Mouse (Mus musculus) myocyte (in vitro differentiated cells): ENCODE results near the gene Ppp1ca. TPM values are rescaled to one million over a fixed set of nuclear protein-coding genes. Genes with fewer than 3 reads are reported as not detected.
A peak's percentile ranks its signal among the peaks of the same experiment; 100 is the strongest.

Experiments
- H3K27me3 ChIP-seq: one replicate; pipeline ENCODE4 v1.6.1; 2011; ENCODE audit not compliant: control insufficient read depth, insufficient read depth, insufficient read length
- H3K36me3 ChIP-seq: one replicate; pipeline ENCODE4 v1.6.1; 2011; ENCODE audit not compliant: control insufficient read depth, insufficient read depth
- H3K4me2 ChIP-seq: one replicate; pipeline ENCODE4 v1.6.1; 2011; ENCODE audit warnings: low read depth, control low read depth
- H3K4me3 ChIP-seq: one replicate; pipeline ENCODE4 v1.5.1; 2011; ENCODE audit warnings: mild to moderate bottlenecking, control low read depth, moderate library complexity
- H3K79me2 ChIP-seq: one replicate; pipeline ENCODE4 v1.6.1; 2011; ENCODE audit not compliant: control insufficient read depth, insufficient read depth
- H3ac ChIP-seq: one replicate; pipeline ENCODE4 v1.6.1; 2011; ENCODE audit not compliant: control insufficient read depth, insufficient read length
- CEBPB ChIP-seq: IDR thresholded peaks from 2 replicates; pipeline ENCODE4 v1.6.1; 2011; ENCODE audit warnings: mild to moderate bottlenecking, moderate library complexity; ENCODE audit not compliant: poor library complexity, insufficient read depth, severe bottlenecking
- E2F4 ChIP-seq: IDR thresholded peaks from one replicate; pipeline ENCODE4 v1.6.1; 2011; ENCODE audit warnings: mild to moderate bottlenecking, control low read depth, moderate library complexity; ENCODE audit not compliant: insufficient read depth
- MAX ChIP-seq: IDR thresholded peaks from one replicate; pipeline ENCODE4 v1.6.1; 2011; ENCODE audit warnings: low read depth, mild to moderate bottlenecking, control low read depth
- MYOD1 ChIP-seq, 3 experiments: IDR thresholded peaks; one replicate each; pipeline ENCODE4 v1.6.1; 2011; ENCODE audit warnings: control low read depth in 2 of 3, low read depth in 2 of 3, mild to moderate bottlenecking in 2 of 3, moderate library complexity in 1 of 3; ENCODE audit not compliant: insufficient read length in 2 of 3, control insufficient read depth in 1 of 3
- MYOG ChIP-seq, 3 experiments: IDR thresholded peaks; one replicate each; pipeline ENCODE4 v1.6.1; 2011; ENCODE audit warnings: control low read depth in 2 of 3, low read depth in 2 of 3, mild to moderate bottlenecking in 2 of 3; ENCODE audit not compliant: insufficient read length in 2 of 3, control insufficient read depth in 1 of 3, insufficient read depth in 1 of 3
- POLR2A ChIP-seq: IDR thresholded peaks from one replicate; pipeline ENCODE4 v1.6.1; 2011; ENCODE audit warnings: low read depth, mild to moderate bottlenecking, control low read depth, moderate library complexity; ENCODE audit not compliant: insufficient read length
- POLR2AphosphoS2 ChIP-seq: IDR thresholded peaks from one replicate; pipeline ENCODE4 v1.6.1; 2011; ENCODE audit warnings: low read depth, control low read depth; ENCODE audit not compliant: insufficient read length
- REST ChIP-seq: IDR thresholded peaks from one replicate; pipeline ENCODE4 v1.6.1; 2011; ENCODE audit warnings: mild to moderate bottlenecking, control low read depth, moderate library complexity; ENCODE audit not compliant: insufficient read depth, insufficient read length
- SRF ChIP-seq: IDR thresholded peaks from one replicate; pipeline ENCODE4 v1.6.1; 2011; ENCODE audit warnings: low read depth; ENCODE audit not compliant: control insufficient read depth, insufficient read length
- TCF12 ChIP-seq: IDR thresholded peaks from one replicate; pipeline ENCODE4 v1.6.1; 2011; ENCODE audit warnings: mild to moderate bottlenecking, control low read depth; ENCODE audit not compliant: poor library complexity, insufficient read depth, severe bottlenecking
- TCF3 ChIP-seq: IDR thresholded peaks from one replicate; pipeline ENCODE4 v1.6.1; 2011; ENCODE audit warnings: low read depth, control low read depth; ENCODE audit not compliant: insufficient read length
- USF1 ChIP-seq: IDR thresholded peaks from one replicate; pipeline ENCODE4 v1.6.1; 2011; ENCODE audit warnings: low read depth, mild to moderate bottlenecking, control low read depth, moderate library complexity
- polyA plus RNA-seq: library from polyadenylated mRNA; unstranded; fragments of >200 nt; fragmentation: generic; extraction: Trizol; gene quantifications from one replicate; pipeline ENCODE4 v1.2.1, GENCODE M21; 2012; ENCODE audit warnings: missing spikeins

Gene Ppp1ca
- 702 TPM for polyA plus RNA-seq

DNA sequence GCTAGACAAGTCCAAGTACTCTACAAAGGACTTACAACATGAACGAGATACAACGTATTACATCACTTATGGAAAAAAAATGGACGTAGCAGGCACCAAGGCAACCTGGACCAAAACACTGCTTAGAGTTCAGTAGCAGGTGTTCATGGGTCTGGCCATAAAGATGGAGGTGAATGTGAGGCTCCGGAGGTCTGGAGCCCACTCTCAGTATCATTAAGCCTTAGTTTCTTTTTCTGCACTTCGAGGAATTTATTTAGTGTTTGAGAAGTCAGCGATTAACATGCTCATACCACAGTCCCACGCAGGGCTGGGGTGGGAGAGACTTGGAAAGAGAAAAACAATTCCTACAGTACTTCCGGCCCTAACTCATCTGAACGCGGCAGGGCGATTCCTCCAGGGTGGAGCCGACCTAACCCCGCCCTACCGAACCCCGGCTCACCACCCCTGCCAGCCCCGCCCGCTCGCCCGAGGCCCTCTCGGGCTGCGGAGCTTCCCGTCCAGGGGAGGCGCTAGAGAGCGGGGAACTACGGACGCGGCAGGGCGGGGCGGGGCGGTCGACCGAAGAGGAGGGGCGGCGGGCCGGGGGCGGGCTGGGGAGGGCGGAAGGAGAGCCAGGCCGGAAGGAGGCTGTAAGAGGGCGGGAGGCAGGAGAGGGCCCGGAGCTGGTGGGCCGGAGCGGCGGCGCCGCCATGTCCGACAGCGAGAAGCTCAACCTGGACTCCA is at the start of gene Ppp1ca:
TSS of gene Ppp1ca (plus strand) at position 538 of the 723 bp plus-strand sequence.
- no peaks in the 10 kb centered on the region for H3K27me3 ChIP-seq
- H3ac ChIP-seq: peak within 1 kb of the TSS; percentile 73
- peaks cover 18% of the 10 kb centered on the region for H3K79me2 ChIP-seq
- TF ChIP-seq TCF3: no peak
- peak; percentile 91 for TF ChIP-seq POLR2AphosphoS2
- TF ChIP-seq MYOD1 (IDR thresholded peaks at IDR 0.05; ENCODE audit: control insufficient read depth in 1 of 3, insufficient read length in 2 of 3, low read depth in 2 of 3): peak in 1 of 3 experiments; percentile 7
- peak; percentile 90 for TF ChIP-seq POLR2A
- peaks cover 18% of the 10 kb centered on the region for H3K36me3 ChIP-seq
- peak within 1 kb of the TSS; percentile 94 for H3K4me3 ChIP-seq
- peak within 1 kb of the TSS; percentile 99 for H3K4me2 ChIP-seq

DNA sequence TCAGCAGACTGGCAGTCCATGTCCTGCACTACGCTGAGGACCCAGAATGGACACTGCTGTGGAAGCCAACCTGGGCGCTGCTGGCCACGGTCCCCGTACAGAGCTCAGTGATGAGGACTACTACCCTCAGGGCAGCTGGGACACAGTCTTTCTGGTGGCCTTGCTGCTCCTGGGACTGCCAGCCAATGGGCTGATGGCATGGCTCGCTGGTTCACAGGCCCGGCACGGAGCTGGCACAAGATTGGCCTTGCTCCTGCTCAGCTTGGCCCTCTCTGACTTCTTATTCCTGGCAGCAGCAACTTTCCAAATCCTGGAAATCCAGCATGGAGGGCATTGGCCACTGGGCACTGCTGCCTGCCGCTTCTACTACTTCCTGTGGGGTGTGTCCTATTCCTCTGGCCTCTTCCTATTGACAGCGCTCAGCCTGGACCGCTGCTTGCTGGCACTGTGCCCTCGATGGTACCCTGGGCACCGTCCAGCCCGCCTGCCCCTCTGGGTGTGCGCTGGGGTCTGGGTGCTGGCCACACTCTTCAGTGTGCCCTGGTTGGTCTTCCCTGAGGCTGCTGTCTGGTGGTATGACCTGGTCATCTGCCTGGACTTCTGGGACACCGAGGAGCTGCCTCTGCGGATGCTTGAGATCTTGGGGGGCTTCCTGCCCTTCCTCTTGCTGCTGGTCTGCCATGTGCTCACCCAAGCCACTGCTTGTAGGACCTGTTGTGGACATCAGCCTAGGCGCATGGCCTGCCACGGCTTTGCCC is 49.3 kb upstream of the Ppp1ca start:
- Histone ChIP-seq H3K79me2 (no peaks in the 10 kb centered on the region), H3K27me3 (no peaks in the 10 kb centered on the region), H3ac (no peak overlapping the region), H3K36me3 (no peaks in the 10 kb centered on the region), H3K4me2 (no peak overlapping the region), H3K4me3 (no peak overlapping the region)
- TF ChIP-seq POLR2A (no peak), POLR2AphosphoS2 (no peak), MYOD1 (IDR thresholded peaks at IDR 0.05; ENCODE audit: control insufficient read depth in 1 of 3, insufficient read length in 2 of 3, low read depth in 2 of 3) (no peak), REST (no peak), E2F4 (no peak), USF1 (no peak), CEBPB (no peak), MYOG (IDR thresholded peaks at IDR 0.05; ENCODE audit: control insufficient read depth in 1 of 3, insufficient read depth in 1 of 3, insufficient read length in 2 of 3, low read depth in 2 of 3) (no peak), MAX (no peak)

DNA sequence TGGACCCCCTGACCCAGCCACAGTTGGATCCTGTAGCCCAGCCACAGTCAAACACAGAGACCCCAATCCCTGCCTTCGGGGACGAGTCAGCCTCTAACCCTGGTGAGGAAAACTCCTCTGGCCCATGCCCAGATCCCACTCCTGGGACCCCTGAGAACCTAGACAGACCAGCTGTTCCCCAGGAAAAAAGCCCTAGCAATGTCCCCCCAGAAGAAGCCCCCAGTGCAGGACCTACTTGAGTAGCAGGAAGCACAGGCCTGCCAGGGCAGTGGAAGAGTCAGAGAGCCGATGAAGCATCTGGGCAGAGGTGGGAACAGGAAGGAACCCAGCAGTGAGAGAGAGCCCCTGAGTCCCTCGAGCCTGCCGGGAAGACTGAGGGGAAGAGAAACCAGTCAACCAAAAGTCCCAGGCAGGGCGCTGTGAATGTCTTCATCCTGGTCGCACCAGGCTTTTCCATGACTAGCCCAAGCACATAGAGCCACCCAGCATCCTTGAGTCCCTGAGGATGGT is 48.1 kb upstream of the Ppp1ca start, which contains the start of gene Cabp4:
TSS of gene Cabp4 (minus strand) at position 275 of the 510 bp plus-strand sequence.
- H3K4me2 ChIP-seq: no peak within 1 kb of the TSS
- H3ac ChIP-seq: no peak within 1 kb of the TSS
- H3K4me3 ChIP-seq: no peak within 1 kb of the TSS
- no peak for TF ChIP-seq POLR2A
- no peak for TF ChIP-seq E2F4
- TF ChIP-seq MAX: no peak
- no peak for TF ChIP-seq CEBPB
- TF ChIP-seq USF1: no peak
- no peak for TF ChIP-seq REST
- TF ChIP-seq MYOD1 (IDR thresholded peaks at IDR 0.05; ENCODE audit: control insufficient read depth in 1 of 3, insufficient read length in 2 of 3, low read depth in 2 of 3): no peak
- TF ChIP-seq TCF12: no peak
- no peak for TF ChIP-seq SRF
- no peak for TF ChIP-seq POLR2AphosphoS2
- TF ChIP-seq TCF3: no peak
- TF ChIP-seq MYOG (IDR thresholded peaks at IDR 0.05; ENCODE audit: control insufficient read depth in 1 of 3, insufficient read depth in 1 of 3, insufficient read length in 2 of 3, low read depth in 2 of 3): no peak
- peaks cover 2% of the 10 kb centered on the region for H3K79me2 ChIP-seq
- no peaks in the 10 kb centered on the region for H3K27me3 ChIP-seq
- H3K36me3 ChIP-seq: no peaks in the 10 kb centered on the region

DNA sequence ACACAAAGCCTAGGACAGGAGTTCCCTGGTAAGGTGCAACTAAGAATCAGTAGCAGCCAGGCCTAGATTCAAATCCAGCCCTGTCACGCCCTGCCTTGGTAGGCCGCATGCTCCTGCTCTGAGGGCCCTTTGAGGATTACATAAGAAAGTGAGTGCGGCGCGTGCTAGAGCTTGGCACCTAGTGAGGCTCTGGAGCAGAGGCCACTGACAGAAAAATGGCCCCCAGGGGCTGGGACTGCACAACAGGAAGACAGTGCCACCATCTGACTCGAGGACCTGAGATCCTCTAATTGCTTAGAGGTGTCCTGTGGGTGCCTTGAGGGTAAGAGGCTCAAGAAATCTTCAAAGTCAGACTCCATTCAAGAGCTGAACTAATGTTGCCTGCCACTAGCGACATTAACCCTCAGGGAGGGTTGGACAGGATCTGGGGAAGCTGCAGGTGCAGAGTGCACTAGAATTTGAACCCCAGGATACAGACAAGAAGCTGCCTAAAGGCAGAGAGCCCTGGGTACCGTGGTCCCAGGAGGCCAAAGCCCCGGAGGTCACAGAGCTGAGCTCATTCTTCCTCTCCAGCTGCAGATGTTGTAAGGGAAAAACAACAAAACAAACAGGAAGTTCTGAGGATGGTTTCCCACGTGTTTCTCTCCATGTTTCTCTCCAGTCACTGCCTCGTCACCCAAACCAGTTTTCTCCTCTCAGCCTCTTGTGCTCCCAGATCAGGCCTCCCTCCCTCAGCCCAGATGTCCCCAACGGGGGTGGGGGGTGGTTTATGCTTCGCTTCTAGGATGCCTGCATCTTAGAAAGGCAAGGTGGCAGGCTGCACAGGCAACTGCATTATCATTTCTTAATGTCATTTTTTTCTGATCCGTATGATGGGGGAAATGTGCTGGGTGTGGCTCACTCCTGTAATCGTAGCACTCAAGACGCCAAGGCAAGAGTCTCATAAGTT is 47.0 kb upstream of the Ppp1ca start:
- Histone ChIP-seq H3ac (no peak overlapping the region), H3K4me3 (no peak overlapping the region), H3K36me3 (no peaks in the 10 kb centered on the region), H3K4me2 (no peak overlapping the region), H3K79me2 (peaks cover 12% of the 10 kb centered on the region), H3K27me3 (no peaks in the 10 kb centered on the region)
- no peak for TF ChIP-seq CEBPB
- no peak for TF ChIP-seq REST
- TF ChIP-seq MYOD1 (IDR thresholded peaks at IDR 0.05; ENCODE audit: control insufficient read depth in 1 of 3, insufficient read length in 2 of 3, low read depth in 2 of 3): no peak
- TF ChIP-seq SRF: no peak
- no peak for TF ChIP-seq USF1
- no peak for TF ChIP-seq POLR2AphosphoS2
- TF ChIP-seq E2F4: no peak
- TF ChIP-seq MAX: no peak
- TF ChIP-seq MYOG (IDR thresholded peaks at IDR 0.05; ENCODE audit: control insufficient read depth in 1 of 3, insufficient read depth in 1 of 3, insufficient read length in 2 of 3, low read depth in 2 of 3): no peak
- TF ChIP-seq TCF3: no peak
- TF ChIP-seq POLR2A: no peak
- TF ChIP-seq TCF12: no peak
